Mouse (Mus musculus): Measurements from ENCODE around the gene Calr. TPM values are rescaled to one million over a fixed set of nuclear protein-coding genes. Genes with fewer than 3 reads are reported as not detected.

Calr gene
- total RNA-seq, 2 experiments from 2014 or later: 297 to 306 TPM

- peak; percentile 95 to 100 for DNase-seq
Observed at GRCm38 (mm10) chr8:84815547-84815946, 31.2 kb downstream of the Calr start.

GRCm38 (mm10) chr8:84814555-84815441 is 31.9 kb downstream of the Calr start:
- DNase-seq: peak; percentile 21

GRCm38 (mm10) chr8:84814240-84814554 is 32.5 kb downstream of the Calr start:
- peak in 1 of 2 experiments; percentile 21 for DNase-seq

GRCm38 (mm10) chr8:84813830-84814229 is 32.9 kb downstream of the Calr start:
- no peak for DNase-seq

GRCm38 (mm10) chr8:84813059-84813458 is 33.7 kb downstream of the Calr start:
- DNase-seq: peak; percentile 83 to 97

- no peak for DNase-seq
Observed at GRCm38 (mm10) chr8:84811303-84811702, 35.4 kb downstream of the Calr start.

GRCm38 (mm10) chr8:84810896-84811295 is 35.8 kb downstream of the Calr start:
- peak; percentile 91 to 96 for DNase-seq

- no peak for DNase-seq
Observed at GRCm38 (mm10) chr8:84809941-84810280, 36.8 kb downstream of the Calr start.

- DNase-seq: no peak
Observed at GRCm38 (mm10) chr8:84809109-84809940, 37.4 kb downstream of the Calr start.

GRCm38 (mm10) chr8:84806031-84806430 is 40.7 kb downstream of the Calr start:
- DNase-seq: no peak

- DNase-seq: peak; percentile 82 to 85
Observed at GRCm38 (mm10) chr8:84799999-84800831, 46.5 kb downstream of the Calr start, which contains the start of gene Nfix. Gene Nfix (minus strand): TSS chr8:84800344.

GRCm38 (mm10) chr8:84799136-84799931 is 47.4 kb downstream of the Calr start:
- peak; percentile 73 to 80 for DNase-seq

GRCm38 (mm10) chr8:84798446-84799135 is 48.1 kb downstream of the Calr start:
- DNase-seq: peak in 1 of 2 experiments; percentile 64

- peak in 1 of 2 experiments; percentile 23 for DNase-seq
Observed at GRCm38 (mm10) chr8:84797971-84798370, 48.8 kb downstream of the Calr start.

- DNase-seq: peak; percentile 45 to 54
Observed at GRCm38 (mm10) chr8:84797256-84797797, 49.4 kb downstream of the Calr start.

GRCm38 (mm10) chr8:84794486-84794885 is 52.2 kb downstream of the Calr start:
- peak; percentile 37 to 53 for DNase-seq

- peak; percentile 74 to 86 for DNase-seq
Observed at GRCm38 (mm10) chr8:84793791-84794485, 52.8 kb downstream of the Calr start.

- DNase-seq: no peak
Observed at GRCm38 (mm10) chr8:84793134-84793533, 53.6 kb downstream of the Calr start.

- no peak for DNase-seq
Observed at GRCm38 (mm10) chr8:84792429-84792947, 54.2 kb downstream of the Calr start.

Data from heart, adult 18-20 months (tissue).